9 mouse cellular contexts compared by ENCODE assay signal in the genomic region with DNA sequence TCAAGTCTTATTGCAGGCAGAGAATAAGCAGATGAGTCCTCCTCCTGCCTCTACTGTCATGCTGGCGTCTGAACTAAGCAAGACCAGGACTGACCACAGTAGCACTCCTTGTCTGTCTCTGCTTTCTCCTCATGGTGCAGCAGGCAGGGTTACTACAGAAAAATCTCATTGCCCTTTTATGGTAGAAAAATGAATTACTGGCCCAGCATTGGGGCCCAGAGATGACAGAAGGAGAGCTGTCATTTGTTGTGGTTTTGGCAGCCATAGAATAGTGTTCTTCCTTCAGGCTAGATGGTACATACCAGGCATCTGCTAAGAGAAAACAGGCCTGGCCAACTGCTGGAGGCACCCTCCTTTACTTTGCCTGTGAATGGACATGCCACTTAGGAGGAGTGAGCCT. TPM values are rescaled to one million over a fixed set of nuclear protein-coding genes. Genes with fewer than 3 reads are reported as not detected.
DNase-seq lines count a peak whose midpoint lies in the region; ATAC-seq and TF ChIP-seq lines count a peak whose summit lies in the region.
"Had no signal": no experiment of that assay in that cellular context is flagged by ENCODE, and none has a peak within 500 bp of the region (broad histone marks: within the 10 kb centered on the region; RNA-seq: fewer than 3 reads in every experiment).

No protein-coding gene starts in this region.

- DNase-seq in heart, adult 18-20 months = no peak
- no peak for DNase-seq in neural tube, embryonic 10.5 days (ENCODE audit: extremely low spot score, low spot score)
- DNase-seq in adrenal gland, postnatal 4 days (ENCODE audit: low spot score in 2 of 2) = no peak
- no peak for DNase-seq in frontal cortex, postnatal 10 days (ENCODE audit: low spot score in 2 of 2)
- DNase-seq: embryo, embryonic 11 days; kidney, adult 11 months had no signal

- H3K4me1 ChIP-seq in heart, embryonic 15.5 days (replicated peaks) = peaks cover 67% of the 10 kb centered on the region
- peaks cover 44% of the 10 kb centered on the region for H3K4me1 ChIP-seq in neural tube, embryonic 13.5 days (replicated peaks)
- H3K4me1 ChIP-seq in intestine, postnatal 0 days (replicated peaks; ENCODE audit: control insufficient read depth, insufficient read depth, low read length) = no peaks in the 10 kb centered on the region

- no peaks in the 10 kb centered on the region for H3K36me3 ChIP-seq in heart, embryonic 15.5 days
- peaks cover 15% of the 10 kb centered on the region for H3K36me3 ChIP-seq in neural tube, embryonic 13.5 days
- H3K36me3 ChIP-seq in intestine, postnatal 0 days (ENCODE audit: control insufficient read depth, insufficient read depth) = peaks cover 23% of the 10 kb centered on the region; the same call in 1 of the 2 replicates

- TF ChIP-seq CTCF in intestine, postnatal 0 days (IDR thresholded peaks at IDR 0.05; ENCODE audit: low read depth) = no peak

- no peak for ATAC-seq in heart, embryonic 15.5 days (replicated peaks; ENCODE audit: insufficient number of reproducible peaks, insufficient read depth, low FRiP score, low read depth)
- ATAC-seq in neural tube, embryonic 13.5 days (ENCODE audit: low read depth) = no peak
- no peak for ATAC-seq in intestine, postnatal 0 days

- no peak overlapping the region for H3K9ac ChIP-seq in heart, embryonic 15.5 days
- H3K9ac ChIP-seq in neural tube, embryonic 13.5 days = no peak overlapping the region
- H3K9ac ChIP-seq in intestine, postnatal 0 days (ENCODE audit: low read depth, low read length) = no peak overlapping the region

- peak overlapping the region; percentile 82 for H3K27ac ChIP-seq in heart, embryonic 15.5 days
- peak overlapping the region; percentile 25; the same call in 1 of the 2 replicates for H3K27ac ChIP-seq in neural tube, embryonic 13.5 days (replicated peaks)
- peak overlapping the region; percentile 41; the same call in 1 of the 2 replicates for H3K27ac ChIP-seq in intestine, postnatal 0 days (ENCODE audit: low read depth, low read length)

- no peaks in the 10 kb centered on the region for H3K9me3 ChIP-seq in heart, embryonic 15.5 days (replicated peaks)
- H3K9me3 ChIP-seq in neural tube, embryonic 13.5 days = no peaks in the 10 kb centered on the region
- no peaks in the 10 kb centered on the region for H3K9me3 ChIP-seq in intestine, postnatal 0 days (ENCODE audit: control insufficient read depth)

- no peak overlapping the region for H3K4me3 ChIP-seq in heart, embryonic 15.5 days
- H3K4me3 ChIP-seq in neural tube, embryonic 13.5 days = no peak overlapping the region
- no peak overlapping the region for H3K4me3 ChIP-seq in intestine, postnatal 0 days (ENCODE audit: low read depth, low read length)

- no peaks in the 10 kb centered on the region for H3K27me3 ChIP-seq in heart, embryonic 15.5 days
- no peaks in the 10 kb centered on the region for H3K27me3 ChIP-seq in neural tube, embryonic 13.5 days
- no peaks in the 10 kb centered on the region for H3K27me3 ChIP-seq in intestine, postnatal 0 days (replicated peaks; ENCODE audit: control insufficient read depth, insufficient read depth, low read length)

- no peak overlapping the region for H3K4me2 ChIP-seq in heart, embryonic 15.5 days
- H3K4me2 ChIP-seq in neural tube, embryonic 13.5 days = no peak overlapping the region
- H3K4me2 ChIP-seq in intestine, postnatal 0 days (replicated peaks; ENCODE audit: low read depth) = no peak overlapping the region

- WGBS in heart, embryonic 15.5 days = 58% methylated on average over 1 of the region's 1 CpGs
- 80% methylated on average over 1 of the region's 1 CpGs for WGBS in neural tube, embryonic 13.5 days
- WGBS in intestine, postnatal 0 days = 71% methylated on average over 1 of the region's 1 CpGs

RNA-seq across cellular contexts. Expression of gene Rnf216, which starts 55.0 kb away (rescaled TPM):
- polyA plus RNA-seq in heart, embryonic 15.5 days (2015; fragmentation: Nextera tagmentation; extraction: Ambion mirVana) = 23.9 and 27.5 TPM in 2 replicates
- total RNA-seq in heart, adult 18-20 months (2021) = 10 to 100 TPM; 23.3 to 25.7 TPM
- 33.1 and 36.1 TPM in 2 replicates for polyA plus RNA-seq in neural tube, embryonic 13.5 days (2015; fragmentation: Nextera tagmentation; extraction: Ambion mirVana)
- polyA plus RNA-seq in intestine, postnatal 0 days (2015; fragmentation: Nextera tagmentation; extraction: Ambion mirVana) = 16.9 and 20.6 TPM in 2 replicates
- 10 to 100 TPM; 59.9 to 60.5 TPM for total RNA-seq in adrenal gland, postnatal 4 days (2021)

Comparison
In these comparisons a context has a peak if more than half of its experiments do, and no peak if none do; other contexts are left out.
1. H3K27ac ChIP-seq: peak in every context shown above with its lines; median percentile 82 in heart, embryonic 15.5 days; 41 in intestine, postnatal 0 days; 25 in neural tube, embryonic 13.5 days.